Comparison of ENCODE assay signal across 22 mouse cellular contexts in genomic region chr6:127143576-127144288, GRCm38 (mm10). TPM values are rescaled to one million over a fixed set of nuclear protein-coding genes. Genes with fewer than 3 reads are reported as not detected.
DNase-seq lines count a peak whose midpoint lies in the region; ATAC-seq and TF ChIP-seq lines count a peak whose summit lies in the region.
"Had no signal": no experiment of that assay in that cellular context is flagged by ENCODE, and none has a peak within 500 bp of the region (broad histone marks: within the 10 kb centered on the region; RNA-seq: fewer than 3 reads in every experiment).

No protein-coding gene starts in this region.

- peak overlapping the region; percentile 13; the same call in 1 of the 2 replicates for H3K27ac ChIP-seq in hindbrain, embryonic 10.5 days
- H3K27ac ChIP-seq in hindbrain, embryonic 12.5 days, result no peak overlapping the region
- peak overlapping the region; percentile 23; the same call in 1 of the 2 replicates for H3K27ac ChIP-seq in MEL (ENCODE audit: control insufficient read depth, low read depth, low read length)
- H3K27ac ChIP-seq in forebrain, embryonic 14.5 days (ENCODE audit: low read depth, low read length), result peak overlapping the region; percentile 9; the same call in 1 of the 2 replicates
- no peak overlapping the region for H3K27ac ChIP-seq in heart, embryonic 12.5 days (ENCODE audit: poor library complexity, severe bottlenecking)
- H3K27ac ChIP-seq: heart, adult 2 months; heart, embryonic 15.5 days; kidney, postnatal 0 days; liver, embryonic 14.5 days had no signal

- 84% methylated on average over 7 of the region's 7 CpGs for WGBS in hindbrain, embryonic 10.5 days
- WGBS in hindbrain, embryonic 12.5 days, result 82% methylated on average over 7 of the region's 7 CpGs
- WGBS in forebrain, embryonic 14.5 days, result 81% methylated on average over 7 of the region's 7 CpGs
- 82% methylated on average over 7 of the region's 7 CpGs for WGBS in heart, embryonic 12.5 days

- H3K27me3 ChIP-seq in hindbrain, embryonic 10.5 days (ENCODE audit: insufficient read depth, poor library complexity, severe bottlenecking), result no peaks in the 10 kb centered on the region
- no peaks in the 10 kb centered on the region for H3K27me3 ChIP-seq in hindbrain, embryonic 12.5 days
- no peaks in the 10 kb centered on the region for H3K27me3 ChIP-seq in MEL (ENCODE audit: control insufficient read depth in 1 of 2, insufficient read depth in 2 of 2, low read length in 2 of 2)
- no peaks in the 10 kb centered on the region for H3K27me3 ChIP-seq in forebrain, embryonic 14.5 days (replicated peaks; ENCODE audit: control insufficient read depth, insufficient read depth, low read length)
- no peaks in the 10 kb centered on the region for H3K27me3 ChIP-seq in heart, embryonic 12.5 days (replicated peaks)
- H3K27me3 ChIP-seq: heart, embryonic 15.5 days had no signal

- ATAC-seq in hindbrain, embryonic 12.5 days (ENCODE audit: low FRiP score), result no peak
- ATAC-seq in forebrain, embryonic 14.5 days, result no peak
- ATAC-seq in heart, embryonic 12.5 days (ENCODE audit: insufficient number of reproducible peaks, low FRiP score), result no peak
- ATAC-seq: activated CD4-positive, CD25-positive, alpha-beta regulatory T cell, adult 4 months; hindbrain, postnatal 0 days; intestine, postnatal 0 days had no signal

- H3K36me3 ChIP-seq in hindbrain, embryonic 10.5 days, result peaks cover 94% of the 10 kb centered on the region
- H3K36me3 ChIP-seq in hindbrain, embryonic 12.5 days, result peaks cover 8% of the 10 kb centered on the region; the same call in 1 of the 2 replicates
- peaks cover 22 to 62% of the 10 kb centered on the region in 2 experiments for H3K36me3 ChIP-seq in MEL (ENCODE audit: control insufficient read depth in 1 of 2, insufficient read depth in 2 of 2, low read length in 2 of 2)
- H3K36me3 ChIP-seq in forebrain, embryonic 14.5 days (ENCODE audit: control insufficient read depth, insufficient read depth, low read length), result peaks cover 74% of the 10 kb centered on the region
- peaks cover 76% of the 10 kb centered on the region for H3K36me3 ChIP-seq in heart, embryonic 12.5 days

- H3K4me1 ChIP-seq in hindbrain, embryonic 10.5 days (replicated peaks), result peaks cover 65% of the 10 kb centered on the region
- H3K4me1 ChIP-seq in hindbrain, embryonic 12.5 days, result peaks cover 8% of the 10 kb centered on the region
- peaks cover 24 to 56% of the 10 kb centered on the region in 2 experiments for H3K4me1 ChIP-seq in MEL (ENCODE audit: control insufficient read depth in 1 of 2, insufficient read depth in 2 of 2, low read length in 2 of 2)
- peaks cover 13% of the 10 kb centered on the region for H3K4me1 ChIP-seq in forebrain, embryonic 14.5 days (ENCODE audit: control insufficient read depth, insufficient read depth, low read length)
- H3K4me1 ChIP-seq in heart, embryonic 12.5 days (replicated peaks), result peaks cover 51% of the 10 kb centered on the region

- H3K79me2 ChIP-seq in MEL (ENCODE audit: control insufficient read depth, insufficient read depth, low read length, poor library complexity), result peaks cover 13% of the 10 kb centered on the region

- no peaks in the 10 kb centered on the region for H3K9me3 ChIP-seq in hindbrain, embryonic 10.5 days
- H3K9me3 ChIP-seq in hindbrain, embryonic 12.5 days (replicated peaks), result no peaks in the 10 kb centered on the region
- no peaks in the 10 kb centered on the region for H3K9me3 ChIP-seq in MEL (replicated peaks; ENCODE audit: insufficient read depth, low read length)
- no peaks in the 10 kb centered on the region for H3K9me3 ChIP-seq in forebrain, embryonic 14.5 days (replicated peaks; ENCODE audit: control insufficient read depth, low read length)
- H3K9me3 ChIP-seq in heart, embryonic 12.5 days (replicated peaks), result no peaks in the 10 kb centered on the region
- H3K9me3 ChIP-seq: heart, embryonic 15.5 days had no signal

- no peak for DNase-seq in hindbrain, embryonic 10.5 days (ENCODE audit: low spot score)
- peak; percentile 16 for DNase-seq in lung, postnatal 10 days
- DNase-seq in lung, postnatal 14 days, result no peak
- DNase-seq in MEL (ENCODE audit: low read depth, low spot score), result no peak
- DNase-seq in forebrain, embryonic 14.5 days (ENCODE audit: low spot score), result no peak
- no peak for DNase-seq in right cerebral cortex, adult 18-20 months
- DNase-seq: adrenal gland, postnatal 14 days; cerebellum, adult 11 months; gastrocnemius, postnatal 25 days; heart, adult 2 months; heart, postnatal 4 days; layer of hippocampus, postnatal 36 days; midbrain, embryonic 14.5 days; thymus, adult 2 months had no signal

- no peak for TF ChIP-seq CTCF in MEL (IDR thresholded peaks at IDR 0.05 in 2 of 3, conservative IDR thresholded peaks at IDR 0.05 in 1 of 3; ENCODE audit: control insufficient read depth in 1 of 3, insufficient read depth in 1 of 3, low read depth in 2 of 3, low read length in 3 of 3, poor library complexity in 1 of 3, severe bottlenecking in 1 of 3)

- TF ChIP-seq RAD21 in MEL (IDR thresholded peaks at IDR 0.05; ENCODE audit: low read depth, low read length), result no peak

- H3K4me2 ChIP-seq in hindbrain, embryonic 12.5 days (replicated peaks), result no peak overlapping the region
- no peak overlapping the region for H3K4me2 ChIP-seq in forebrain, embryonic 14.5 days (ENCODE audit: low read length)
- H3K4me2 ChIP-seq in heart, embryonic 12.5 days, result no peak overlapping the region
- H3K4me2 ChIP-seq: heart, embryonic 15.5 days had no signal

- H3K9ac ChIP-seq in hindbrain, embryonic 12.5 days, result no peak overlapping the region
- H3K9ac ChIP-seq in MEL (ENCODE audit: control insufficient read depth, low read depth, low read length, poor library complexity, severe bottlenecking), result no peak overlapping the region
- H3K9ac ChIP-seq in forebrain, embryonic 14.5 days (ENCODE audit: low read length), result no peak overlapping the region; the same call in 1 of the 2 replicates
- H3K9ac ChIP-seq in heart, embryonic 12.5 days, result no peak overlapping the region
- H3K9ac ChIP-seq: heart, embryonic 15.5 days; liver, embryonic 14.5 days had no signal

- no peak for TF ChIP-seq POLR2A in MEL (IDR thresholded peaks at IDR 0.05; ENCODE audit: control insufficient read depth in 1 of 2, insufficient read depth in 1 of 2, low read depth in 1 of 2, low read length in 2 of 2, poor library complexity in 1 of 2)

- TF ChIP-seq EP300 in MEL (IDR thresholded peaks at IDR 0.05; ENCODE audit: low read depth in 1 of 2, low read length in 2 of 2), result no peak

- no peak overlapping the region for H3K4me3 ChIP-seq in hindbrain, embryonic 10.5 days
- H3K4me3 ChIP-seq in hindbrain, embryonic 12.5 days, result no peak overlapping the region
- H3K4me3 ChIP-seq in MEL (ENCODE audit: control insufficient read depth in 1 of 2, insufficient read depth in 1 of 2, low read depth in 2 of 2, low read length in 2 of 2), result no peak overlapping the region
- no peak overlapping the region for H3K4me3 ChIP-seq in forebrain, embryonic 14.5 days (ENCODE audit: low read depth, low read length)
- H3K4me3 ChIP-seq in heart, embryonic 12.5 days, result no peak overlapping the region
- H3K4me3 ChIP-seq: heart, adult 2 months; heart, embryonic 15.5 days had no signal

TF ChIP-seq in MEL, 35 proteins besides CTCF, POLR2A, EP300 and RAD21:
- no peak for TF ChIP-seq ZMIZ1 (IDR thresholded peaks at IDR 0.05; ENCODE audit: low read depth, low read length)
- 0 out of 2 replicates have a peak, but pooled peaks have one; percentile 19 for TF ChIP-seq SIN3A (IDR thresholded peaks at IDR 0.05; ENCODE audit: low read length)

RNA-seq across cellular contexts. Expression of gene Ccnd2, which starts 8.3 kb away (rescaled TPM):
- 865 and 1,523 TPM in 2 replicates for polyA plus RNA-seq in hindbrain, embryonic 10.5 days (2016; fragmentation: Nextera tagmentation; extraction: Ambion mirVana)
- 565 and 605 TPM in 2 replicates for polyA plus RNA-seq in hindbrain, embryonic 12.5 days (2016; fragmentation: Nextera tagmentation; extraction: Ambion mirVana)
- 62.3 and 67.3 TPM in 2 replicates for total RNA-seq in MEL (2012; rRNA removed)
- 100 to 1,000 TPM; 198 to 407 TPM for polyA plus RNA-seq in MEL (2012; ENCODE audit: insufficient read depth in 1 of 2, insufficient read length in 2 of 2, low read depth in 1 of 2, low replicate concordance in 2 of 2, missing spikeins in 1 of 2)
- polyA plus RNA-seq in forebrain, embryonic 14.5 days (2014; fragmentation: Nextera tagmentation; extraction: Ambion mirVana), result 1,278 and 1,343 TPM in 2 replicates
- polyA plus RNA-seq in heart, embryonic 12.5 days (2016; fragmentation: Nextera tagmentation; extraction: Ambion mirVana), result 650 and 669 TPM in 2 replicates

RNA-seq across cellular contexts. Expression of gene Tigar, which starts 34.4 kb away (rescaled TPM):
- polyA plus RNA-seq in hindbrain, embryonic 10.5 days (2016; fragmentation: Nextera tagmentation; extraction: Ambion mirVana), result 6.9 and 7.4 TPM in 2 replicates
- polyA plus RNA-seq in hindbrain, embryonic 12.5 days (2016; fragmentation: Nextera tagmentation; extraction: Ambion mirVana), result 8.3 and 9.5 TPM in 2 replicates
- total RNA-seq in MEL (2012; rRNA removed), result 3.2 and 3.8 TPM in 2 replicates
- 1 to 10 TPM in 1 of 2 experiments, not detected in 1; 5.6 TPM for polyA plus RNA-seq in MEL (2012; ENCODE audit: insufficient read depth in 1 of 2, insufficient read length in 2 of 2, low read depth in 1 of 2, low replicate concordance in 2 of 2, missing spikeins in 1 of 2)
- 7.4 and 8.1 TPM in 2 replicates for polyA plus RNA-seq in forebrain, embryonic 14.5 days (2014; fragmentation: Nextera tagmentation; extraction: Ambion mirVana)
- 9.1 and 9.2 TPM in 2 replicates for polyA plus RNA-seq in heart, embryonic 12.5 days (2016; fragmentation: Nextera tagmentation; extraction: Ambion mirVana)

Comparison
In these comparisons a context has a peak if more than half of its experiments do, and no peak if none do; other contexts are left out.
1. H3K27ac ChIP-seq: peak in hindbrain, embryonic 10.5 days (single experiment), MEL (single experiment) and forebrain, embryonic 14.5 days (single experiment); none in hindbrain, embryonic 12.5 days (single experiment) and heart, embryonic 12.5 days (single experiment).